In the genomic region with DNA sequence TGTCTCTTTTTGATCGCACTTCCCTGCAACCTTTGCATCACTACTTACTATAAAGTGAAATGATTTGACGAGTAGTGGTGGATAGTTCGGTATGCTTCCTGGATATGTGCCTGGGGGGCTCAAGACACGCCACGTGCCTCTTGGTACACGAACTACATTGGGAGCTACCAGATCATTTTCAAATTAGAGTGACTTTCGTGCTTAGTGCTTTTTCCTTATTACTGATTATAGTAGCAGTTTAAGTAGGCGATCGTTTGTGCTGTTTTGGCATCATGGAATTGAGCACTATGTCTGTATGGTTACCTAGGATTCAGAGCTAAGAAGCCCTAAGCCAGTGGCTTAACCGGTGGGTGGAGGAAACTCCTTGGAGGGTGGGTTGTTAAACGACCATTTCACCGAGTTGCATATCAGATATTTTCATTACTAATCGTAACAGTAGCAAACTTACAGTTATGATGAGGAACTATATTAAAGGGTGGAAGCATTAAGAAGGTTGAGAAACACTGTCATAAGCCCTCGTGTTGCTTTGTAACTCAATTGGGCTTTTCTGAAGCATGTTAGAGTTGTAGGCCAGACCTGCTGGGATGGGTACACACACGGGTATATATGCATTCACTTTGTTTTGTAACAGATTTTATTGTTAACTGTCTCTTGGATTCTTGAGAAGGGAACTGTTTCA, we compare ENCODE assay signal across 8 mouse cellular contexts. TPM values are rescaled to one million over a fixed set of nuclear protein-coding genes. Genes with fewer than 3 reads are reported as not detected.
DNase-seq lines count a peak whose midpoint lies in the region; ATAC-seq and TF ChIP-seq lines count a peak whose summit lies in the region.

No protein-coding gene starts in this region.

- peak overlapping the region; percentile 76 for H3K4me3 ChIP-seq in erythroblast, embryonic 14.5 days (replicated peaks)
- H3K4me3 ChIP-seq in forebrain, embryonic 11.5 days (ENCODE audit: low read depth, low read length) = peak overlapping the region; percentile 78
- H3K4me3 ChIP-seq in liver, embryonic 14.5 days (ENCODE audit: insufficient read depth in 1 of 2, low read depth in 2 of 2, low read length in 2 of 2) = peak overlapping the region; percentile 62 to 97

- TF ChIP-seq EP300 in liver, embryonic 14.5 days (IDR thresholded peaks at IDR 0.05; ENCODE audit: low read depth) = no peak

- no peak overlapping the region; the same call in 1 of the 2 replicates for H3K27ac ChIP-seq in forebrain, embryonic 11.5 days (ENCODE audit: low read depth, low read length)
- peak overlapping the region; percentile 77 for H3K27ac ChIP-seq in liver, embryonic 14.5 days

- no peak for TF ChIP-seq CTCF in liver, embryonic 14.5 days (IDR thresholded peaks at IDR 0.05; ENCODE audit: low read depth)

- no peaks in the 10 kb centered on the region for H3K27me3 ChIP-seq in erythroblast, embryonic 14.5 days (ENCODE audit: control insufficient read depth)
- H3K27me3 ChIP-seq in forebrain, embryonic 11.5 days (ENCODE audit: control insufficient read depth, insufficient read depth, low read length) = no peaks in the 10 kb centered on the region
- H3K27me3 ChIP-seq in liver, embryonic 14.5 days (ENCODE audit: control insufficient read depth, insufficient read depth, low read length) = no peaks in the 10 kb centered on the region

- no peaks in the 10 kb centered on the region for H3K9me3 ChIP-seq in erythroblast, embryonic 14.5 days (ENCODE audit: control insufficient read depth, low read length)
- H3K9me3 ChIP-seq in forebrain, embryonic 11.5 days (ENCODE audit: control insufficient read depth, low read length) = no peaks in the 10 kb centered on the region
- no peaks in the 10 kb centered on the region for H3K9me3 ChIP-seq in liver, embryonic 14.5 days (ENCODE audit: control insufficient read depth, low read length)

- peaks cover 40% of the 10 kb centered on the region for H3K4me1 ChIP-seq in erythroblast, embryonic 14.5 days (ENCODE audit: control insufficient read depth)
- no peaks in the 10 kb centered on the region for H3K4me1 ChIP-seq in forebrain, embryonic 11.5 days (replicated peaks; ENCODE audit: control insufficient read depth, insufficient read depth, low read length)
- H3K4me1 ChIP-seq in liver, embryonic 14.5 days (replicated peaks; ENCODE audit: control insufficient read depth in 2 of 2, insufficient read depth in 2 of 2, low read length in 1 of 2) = peaks cover 3 to 9% of the 10 kb centered on the region in 2 experiments; a peak in 3 of 4 replicates

- peak; percentile 49 for DNase-seq in 416B (ENCODE audit: low read depth)
- DNase-seq in forebrain, embryonic 11.5 days (ENCODE audit: low spot score) = no peak
- DNase-seq in liver, embryonic 14.5 days (ENCODE audit: low read depth in 3 of 3, low spot score in 3 of 3) = no peak
- DNase-seq in B cell, adult 2 months = no peak
- DNase-seq in adrenal gland, postnatal 36 days = no peak
- no peak for DNase-seq in right cerebral cortex, postnatal 25 days

- peak overlapping the region; percentile 94 for H3K9ac ChIP-seq in forebrain, embryonic 11.5 days (ENCODE audit: low read length)
- H3K9ac ChIP-seq in liver, embryonic 14.5 days (replicated peaks) = peak overlapping the region; percentile 77

- 8% methylated on average over 15 of the region's 15 CpGs for WGBS in forebrain, embryonic 11.5 days
- WGBS in liver, embryonic 14.5 days (ENCODE audit: insufficient replicate concordance) = under 1% methylated on average over 15 of the region's 15 CpGs

- ATAC-seq in erythroblast, adult 5-6 weeks (replicated peaks; ENCODE audit: low FRiP score, poor library complexity, severe bottlenecking) = no peak
- no peak for ATAC-seq in forebrain, embryonic 11.5 days (replicated peaks; ENCODE audit: low FRiP score)
- peak; percentile 12; the same call in 1 of the 2 replicates for ATAC-seq in liver, embryonic 14.5 days (ENCODE audit: insufficient read depth)

- H3K36me3 ChIP-seq in erythroblast, embryonic 14.5 days (ENCODE audit: control insufficient read depth) = peaks cover 42% of the 10 kb centered on the region
- no peaks in the 10 kb centered on the region; the same call in 1 of the 2 replicates for H3K36me3 ChIP-seq in forebrain, embryonic 11.5 days (ENCODE audit: control insufficient read depth, insufficient read depth, low read length)
- peaks cover 35% of the 10 kb centered on the region for H3K36me3 ChIP-seq in liver, embryonic 14.5 days (replicated peaks; ENCODE audit: control insufficient read depth, insufficient read depth, low read depth)

- peak overlapping the region; percentile 73 for H3K4me2 ChIP-seq in forebrain, embryonic 11.5 days (ENCODE audit: low read depth, low read length, severe bottlenecking)
- peak overlapping the region; percentile 89 for H3K4me2 ChIP-seq in liver, embryonic 14.5 days (ENCODE audit: low read depth)

RNA-seq across cellular contexts. Expression of a gene that starts 0.8 kb away (rescaled TPM):
- 2.2 and 2.5 TPM in 2 replicates for polyA plus RNA-seq in erythroblast, embryonic 14.5 days (2012)
- 32.3 and 35.5 TPM in 2 replicates for total RNA-seq in erythroblast, adult 5-6 weeks (2015; ENCODE audit: low replicate concordance)
- 60.6 and 64.3 TPM in 2 replicates for total RNA-seq in erythroblast, adult 5-6 weeks (2017; ENCODE audit: low replicate concordance)
- 192 and 201 TPM in 2 replicates for polyA plus RNA-seq in forebrain, embryonic 11.5 days (2014; fragmentation: Nextera tagmentation; extraction: Ambion mirVana)
- 27.5 and 59.5 TPM in 2 replicates for polyA plus RNA-seq in liver, embryonic 14.5 days (2012; rRNA removed)
- polyA plus RNA-seq in liver, embryonic 14.5 days (2014; fragmentation: Nextera tagmentation; extraction: Ambion mirVana) = 97.9 and 109 TPM in 2 replicates
- total RNA-seq in adrenal gland, postnatal 36 days (2021) = 10 to 100 TPM; 48.7 to 71.2 TPM

RNA-seq across cellular contexts. Expression of a gene that starts 24.3 kb away (rescaled TPM):
- polyA plus RNA-seq in erythroblast, embryonic 14.5 days (2012) = 0.36 and 0.43 TPM in 2 replicates
- 35.5 and 82.1 TPM in 2 replicates for total RNA-seq in erythroblast, adult 5-6 weeks (2015; ENCODE audit: low replicate concordance)
- total RNA-seq in erythroblast, adult 5-6 weeks (2017; ENCODE audit: low replicate concordance) = 93.3 and 101 TPM in 2 replicates
- polyA plus RNA-seq in forebrain, embryonic 11.5 days (2014; fragmentation: Nextera tagmentation; extraction: Ambion mirVana) = 9.2 and 9.4 TPM in 2 replicates
- 5.2 and 5.9 TPM in 2 replicates for polyA plus RNA-seq in liver, embryonic 14.5 days (2012; rRNA removed)
- polyA plus RNA-seq in liver, embryonic 14.5 days (2014; fragmentation: Nextera tagmentation; extraction: Ambion mirVana) = 3.5 TPM in 2 replicates
- total RNA-seq in adrenal gland, postnatal 36 days (2021) = 1 to 10 TPM; 8.2 to 8.6 TPM

RNA-seq across cellular contexts. Expression of a gene that starts 36.9 kb away (rescaled TPM):
- polyA plus RNA-seq in erythroblast, embryonic 14.5 days (2012) = 0.33 and 0.53 TPM in 2 replicates
- 9.6 and 11.3 TPM in 2 replicates for total RNA-seq in erythroblast, adult 5-6 weeks (2015; ENCODE audit: low replicate concordance)
- 2.6 and 8.0 TPM in 2 replicates for total RNA-seq in erythroblast, adult 5-6 weeks (2017; ENCODE audit: low replicate concordance)
- 20.4 and 21.8 TPM in 2 replicates for polyA plus RNA-seq in forebrain, embryonic 11.5 days (2014; fragmentation: Nextera tagmentation; extraction: Ambion mirVana)
- 7.3 and 8.3 TPM in 2 replicates for polyA plus RNA-seq in liver, embryonic 14.5 days (2012; rRNA removed)
- polyA plus RNA-seq in liver, embryonic 14.5 days (2014; fragmentation: Nextera tagmentation; extraction: Ambion mirVana) = 15.3 and 16.8 TPM in 2 replicates
- 1 to 10 TPM; 2.1 to 4.0 TPM for total RNA-seq in adrenal gland, postnatal 36 days (2021)

RNA-seq across cellular contexts. Expression of a gene that starts 37.4 kb away (rescaled TPM):
- polyA plus RNA-seq in erythroblast, embryonic 14.5 days (2012) = 0.95 and 1.1 TPM in 2 replicates
- 18.2 and 36.3 TPM in 2 replicates for total RNA-seq in erythroblast, adult 5-6 weeks (2015; ENCODE audit: low replicate concordance)
- 20.6 and 23.3 TPM in 2 replicates for total RNA-seq in erythroblast, adult 5-6 weeks (2017; ENCODE audit: low replicate concordance)
- 43.9 and 47.3 TPM in 2 replicates for polyA plus RNA-seq in forebrain, embryonic 11.5 days (2014; fragmentation: Nextera tagmentation; extraction: Ambion mirVana)
- 16.6 and 21.7 TPM in 2 replicates for polyA plus RNA-seq in liver, embryonic 14.5 days (2012; rRNA removed)
- polyA plus RNA-seq in liver, embryonic 14.5 days (2014; fragmentation: Nextera tagmentation; extraction: Ambion mirVana) = 40.7 and 46.7 TPM in 2 replicates
- total RNA-seq in adrenal gland, postnatal 36 days (2021) = 100 to 1,000 TPM; 175 to 219 TPM
